Mouse (Mus musculus) frontal cortex, postnatal 25 days (tissue): Measurements from ENCODE around the gene Zswim5.
"Not testable (repeated sequence)": the region's sequence is repeated elsewhere in the genome, so short reads cannot be mapped to it uniquely, and the experiment has no call there.

Source experiments
- DNase-seq, 2 experiments: peaks; one replicate each; pipeline ENCODE4 v3.0.0; 2022; ENCODE audit warnings: low spot score in 2 of 2

Gene Zswim5

GRCm38 (mm10) chr4:116876995-116877728 is at the start of gene Zswim5:
Zswim5 (plus strand) TSS chr4:116877376.
- DNase-seq, result peak; percentile 41 to 47

GRCm38 (mm10) chr4:116827819-116828218 is 49.4 kb upstream of the Zswim5 start:
- no peak for DNase-seq

GRCm38 (mm10) chr4:116829364-116830069 is 47.7 kb upstream of the Zswim5 start:
- no peak for DNase-seq

- DNase-seq, result no peak
Measured at GRCm38 (mm10) chr4:116830070-116830368, 47.2 kb upstream of the Zswim5 start.

DNA sequence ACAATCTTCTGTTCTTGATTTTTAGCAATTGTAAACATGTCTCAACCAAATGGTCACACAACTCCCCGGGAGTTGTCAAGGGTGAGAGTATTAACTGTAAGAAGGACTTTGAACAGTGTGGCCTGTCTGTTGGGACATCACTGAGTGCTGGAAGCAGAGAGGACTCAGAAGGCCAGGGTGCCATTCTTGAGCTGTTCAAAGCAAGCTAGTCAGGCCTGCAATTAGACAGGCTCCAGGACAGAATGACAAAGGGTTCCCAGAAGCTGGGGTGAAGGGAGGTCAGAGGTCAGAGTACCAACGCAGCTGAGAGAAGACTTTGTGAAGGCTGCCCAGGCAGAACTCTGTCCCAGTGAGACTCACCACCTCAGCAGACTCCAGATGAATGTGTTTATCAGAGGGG is 38.2 kb upstream of the Zswim5 start:
- no peak for DNase-seq

- not testable (repeated sequence) for DNase-seq
Measured at GRCm38 (mm10) chr4:116840096-116840495, 37.1 kb upstream of the Zswim5 start.

DNA sequence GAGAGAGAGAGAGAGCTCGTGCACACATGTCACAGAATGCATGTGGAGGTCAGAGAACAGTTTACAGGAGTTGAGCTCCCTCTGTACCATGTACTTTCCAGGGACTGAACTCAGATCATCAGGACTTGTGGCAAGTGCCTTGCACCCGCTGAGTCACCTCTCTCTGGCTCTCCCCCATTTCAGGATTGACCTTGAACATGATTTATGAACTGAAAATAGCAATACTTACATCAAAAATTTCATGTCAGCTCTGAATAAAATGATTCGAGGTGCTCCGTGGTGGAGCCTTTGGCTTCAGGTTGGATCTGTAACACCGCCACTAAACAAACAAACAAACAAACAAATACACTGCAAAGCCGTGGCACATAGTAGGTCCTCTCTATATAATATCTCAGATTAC is 36.3 kb upstream of the Zswim5 start:
- DNase-seq, result no peak

DNA sequence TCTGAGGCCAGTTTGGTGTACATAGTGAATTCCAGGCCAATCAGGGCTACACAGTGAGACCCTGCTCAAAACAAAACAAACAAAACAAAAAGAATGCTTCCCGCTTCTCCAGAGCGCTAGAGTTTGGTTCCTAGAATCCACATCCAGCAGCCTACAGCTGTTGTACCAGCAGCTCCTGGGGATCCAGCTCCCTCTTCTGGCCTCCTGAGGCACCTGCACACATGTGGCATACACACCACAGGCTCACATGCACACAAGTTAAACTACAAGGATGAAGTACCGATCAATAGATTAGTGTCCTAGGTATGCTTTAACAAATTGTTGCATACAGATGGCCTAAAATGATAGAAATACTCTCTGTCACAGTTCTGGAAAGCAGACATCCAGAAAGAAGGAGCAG is 32.9 kb upstream of the Zswim5 start:
- no peak for DNase-seq

GRCm38 (mm10) chr4:116849901-116850300 is 27.3 kb upstream of the Zswim5 start:
- DNase-seq, result no peak

DNA sequence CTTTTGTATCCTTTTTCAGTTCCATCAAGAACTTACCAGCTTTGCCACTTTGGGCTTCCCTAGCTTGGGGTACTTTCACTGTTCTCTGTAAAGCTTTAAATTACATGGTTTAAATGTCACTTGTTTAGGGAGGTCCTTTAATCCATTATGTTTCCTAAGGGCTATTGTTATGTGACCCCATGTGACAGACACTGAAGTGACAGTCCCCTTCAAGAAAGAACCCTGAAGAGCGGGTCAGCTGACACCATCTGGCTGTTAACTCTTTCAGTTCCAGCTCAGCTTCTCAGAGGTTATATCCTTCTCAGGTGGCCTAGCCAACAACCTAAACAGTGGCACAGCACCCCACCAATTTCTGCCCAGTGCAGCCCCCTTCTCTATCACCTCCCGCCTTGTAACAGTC is 22.9 kb upstream of the Zswim5 start:
- DNase-seq, result no peak

GRCm38 (mm10) chr4:116857203-116857602 is 20.0 kb upstream of the Zswim5 start:
- no peak for DNase-seq

DNA sequence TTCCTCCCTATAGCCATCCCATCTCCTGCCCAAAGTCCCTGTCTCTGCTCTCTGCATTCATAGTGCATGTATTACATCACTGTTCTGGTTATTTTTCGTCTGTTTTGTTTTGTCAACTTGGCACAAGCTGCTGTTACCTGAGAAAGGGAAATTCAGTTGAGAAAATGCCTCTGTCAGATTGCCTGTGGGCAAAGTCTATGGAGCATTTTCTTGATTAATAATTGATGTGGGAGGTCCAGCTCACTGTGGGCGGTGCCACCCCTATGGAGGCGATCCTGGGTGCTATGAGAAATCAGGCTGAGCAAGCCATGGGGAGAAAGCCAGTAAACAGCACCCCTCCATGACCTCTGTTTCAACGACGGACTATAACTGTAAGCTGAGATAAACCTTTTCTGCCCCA is 17.5 kb upstream of the Zswim5 start:
- no peak for DNase-seq

GRCm38 (mm10) chr4:116862023-116862422 is 15.2 kb upstream of the Zswim5 start:
- no peak for DNase-seq

- DNase-seq, result no peak
Measured at GRCm38 (mm10) chr4:116869898-116870297, 7.3 kb upstream of the Zswim5 start.

- no peak for DNase-seq
Measured at GRCm38 (mm10) chr4:116874595-116874994, 2.6 kb upstream of the Zswim5 start.

GRCm38 (mm10) chr4:116876630-116876994 is 564 bp upstream of the Zswim5 start:
- no peak for DNase-seq

- DNase-seq, result peak; percentile 6 to 27
Measured at GRCm38 (mm10) chr4:116877729-116878321, 649 bp downstream of the Zswim5 start.

DNA sequence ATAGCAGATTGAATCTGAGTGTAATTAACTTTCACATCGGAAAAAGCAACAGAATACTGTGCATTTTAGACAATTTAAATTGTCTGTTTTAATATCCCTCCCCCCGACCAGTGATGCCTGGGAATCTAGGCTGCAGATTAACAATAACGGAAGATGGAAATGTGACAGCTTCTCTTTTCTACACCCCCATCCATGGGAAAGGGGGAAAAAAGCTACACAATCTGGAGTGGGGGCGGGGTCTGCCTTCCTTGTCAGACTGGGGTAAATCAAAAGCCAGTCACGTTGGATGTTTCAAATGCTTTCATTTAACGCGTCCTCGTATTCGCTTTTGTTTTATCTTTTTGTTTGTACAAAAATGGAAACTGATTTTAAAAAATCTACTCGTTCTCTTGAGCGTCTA is 1.3 kb downstream of the Zswim5 start:
- no peak for DNase-seq

GRCm38 (mm10) chr4:116882679-116883078 is 5.5 kb downstream of the Zswim5 start:
- DNase-seq, result no peak

GRCm38 (mm10) chr4:116894200-116895080 is 17.3 kb downstream of the Zswim5 start:
- no peak for DNase-seq

GRCm38 (mm10) chr4:116910489-116911181 is 33.5 kb downstream of the Zswim5 start:
- DNase-seq, result no peak

GRCm38 (mm10) chr4:116911202-116911601 is 34.0 kb downstream of the Zswim5 start:
- DNase-seq, result no peak
